Mouse (Mus musculus): ENCODE measurements at regions not wholly inside any gene's neighbourhood (a gene's known extent, or its start where the extent isn't known, plus 50 kb on each side); places are given as distances from the start of the nearest gene placed in this dataset.
"Not testable (repeated sequence)": the region's sequence is repeated elsewhere in the genome, so short reads cannot be mapped to it uniquely, and the experiment has no call there.

GRCm38 (mm10) chr4:8084954-8085639 lies 153.7 kb downstream of the Car8 start:
- in situ Hi-C loops (cut with MboI; ENCODE audit: low sequenced_read_pairs), result no loop called here

GRCm38 (mm10) chr4:8079349-8079748 lies 159.5 kb downstream of the Car8 start:
- in situ Hi-C loops (cut with MboI; ENCODE audit: low sequenced_read_pairs), result no loop called here

- in situ Hi-C loops (cut with MboI; ENCODE audit: low sequenced_read_pairs), result no loop called here
Measured at GRCm38 (mm10) chr4:8072989-8073573, 165.8 kb downstream of the Car8 start.

DNA sequence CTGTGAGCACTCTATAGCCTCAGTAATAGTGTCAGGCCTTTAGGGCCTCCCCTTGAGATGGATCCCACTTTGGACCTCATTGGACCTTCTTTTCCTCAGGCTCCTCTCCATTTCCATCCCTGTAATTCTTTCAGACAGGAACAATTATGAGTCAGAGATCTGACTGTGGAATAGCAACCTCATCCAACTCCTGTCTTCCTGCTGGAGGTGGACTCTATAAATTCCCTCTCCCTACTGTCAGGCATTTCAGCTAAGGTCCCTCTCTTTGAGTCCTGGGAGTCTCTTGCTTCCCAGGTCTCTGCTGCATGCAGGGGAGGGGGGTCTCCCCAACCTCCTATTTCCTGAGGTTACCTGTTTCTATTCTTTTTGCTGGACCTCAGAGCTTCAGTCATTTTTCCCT lies 168.1 kb downstream of the Car8 start:
- in situ Hi-C loops (cut with MboI; ENCODE audit: low sequenced_read_pairs), result not testable (repeated sequence)

DNA sequence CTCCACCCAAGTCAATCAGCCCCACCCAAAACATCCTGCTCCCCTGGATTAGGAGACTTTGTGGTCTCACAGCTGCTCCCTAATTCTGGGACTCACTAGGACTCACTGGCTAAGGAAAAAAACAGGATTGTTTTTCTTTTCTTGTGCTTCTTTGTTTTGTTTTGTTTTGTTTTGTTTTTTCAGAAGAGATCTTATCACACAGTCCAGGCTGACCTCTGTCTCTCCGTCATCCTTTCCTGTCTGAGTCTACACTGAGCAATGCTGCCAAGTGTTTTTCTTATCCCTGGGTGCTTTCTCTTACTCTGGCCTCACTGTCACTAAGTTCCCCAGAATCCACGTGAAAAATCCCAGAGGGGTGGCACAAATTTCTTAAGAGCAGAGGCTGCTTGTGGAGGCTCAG lies 170.8 kb downstream of the Car8 start:
- in situ Hi-C loops (cut with MboI; ENCODE audit: low sequenced_read_pairs), result no loop called here

DNA sequence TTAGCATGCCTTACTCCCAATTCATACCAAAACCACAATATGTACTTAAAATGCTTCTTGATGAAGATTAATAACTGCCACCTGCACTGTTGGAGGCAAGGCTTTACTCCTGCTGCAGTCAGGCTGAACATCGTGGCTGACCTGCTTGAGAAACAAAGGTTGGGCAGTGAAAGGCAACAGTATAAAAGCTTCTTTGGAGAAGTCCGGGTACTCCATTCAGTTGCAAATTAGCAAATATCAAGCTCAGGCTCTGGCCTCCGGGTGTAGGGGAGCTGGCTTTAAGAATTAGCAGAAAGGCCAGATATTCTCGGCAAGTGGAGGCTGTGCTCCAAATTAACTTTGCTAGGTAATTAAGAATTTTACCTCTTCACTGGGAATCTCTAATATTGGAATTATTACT lies 197.1 kb downstream of the Car8 start:
- in situ Hi-C loops (cut with MboI; ENCODE audit: low sequenced_read_pairs), result no loop called here

DNA sequence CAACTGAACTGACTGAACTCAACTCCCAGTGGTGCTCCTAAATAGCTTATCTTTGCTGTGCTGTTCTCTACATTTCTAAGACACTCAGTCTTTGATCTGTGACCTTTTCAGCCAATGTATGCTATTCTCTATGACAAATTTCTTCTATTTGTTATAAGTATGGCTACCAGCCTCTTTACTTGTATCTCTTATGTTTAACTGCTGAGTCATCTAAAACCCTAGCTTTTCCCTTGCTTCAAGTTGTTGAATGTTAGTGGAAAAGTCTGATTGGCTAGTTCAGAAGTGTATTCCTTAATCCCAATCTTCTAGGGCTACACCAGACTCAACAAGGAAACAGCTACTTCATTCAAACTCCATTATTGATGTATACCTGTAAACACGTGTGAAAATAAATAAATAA lies 201.0 kb downstream of the Car8 start:
- in situ Hi-C loops (cut with MboI; ENCODE audit: low sequenced_read_pairs), result no loop called here

DNA sequence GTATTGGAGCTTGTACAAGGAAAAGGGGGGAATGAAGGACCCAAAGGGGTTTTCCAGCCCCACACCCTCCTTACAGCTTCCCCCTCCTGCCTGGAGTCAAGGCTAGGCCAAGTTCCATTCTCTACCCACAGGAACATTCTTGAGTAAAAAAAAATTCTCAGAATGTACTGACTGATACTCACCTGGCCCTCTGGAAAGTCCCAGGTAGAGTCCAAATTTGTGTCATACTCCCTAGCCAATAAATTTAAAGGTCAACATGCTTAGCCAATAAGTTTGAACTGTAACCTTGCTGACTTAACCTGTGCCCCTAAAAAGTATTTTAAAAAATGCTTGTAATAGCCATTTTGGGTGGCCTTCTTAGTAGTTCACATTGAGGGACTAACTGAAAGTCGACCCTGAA lies 205.4 kb downstream of the Car8 start:
- in situ Hi-C loops (cut with MboI; ENCODE audit: low sequenced_read_pairs), result not testable (repeated sequence)

GRCm38 (mm10) chr4:8005155-8005554 lies 233.7 kb downstream of the Car8 start:
- in situ Hi-C loops (cut with MboI; ENCODE audit: low sequenced_read_pairs), result no loop called here

DNA sequence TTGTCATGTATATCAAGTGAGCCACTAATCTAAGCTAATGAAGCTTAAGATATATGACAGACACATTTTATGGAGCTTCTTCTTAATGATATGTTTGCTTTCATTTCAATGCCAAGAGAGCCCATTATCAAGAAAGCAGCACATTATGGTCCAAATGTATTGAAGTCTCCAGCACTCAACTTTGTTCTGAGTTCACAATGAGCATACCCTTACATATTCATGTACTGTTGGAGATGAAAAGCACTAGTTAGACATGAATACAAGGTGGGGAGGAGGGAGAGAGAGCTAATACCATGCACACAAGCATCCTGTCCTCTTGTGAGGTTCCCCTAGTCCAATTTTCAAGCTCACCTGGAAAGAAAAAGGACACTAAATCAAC lies 241.3 kb downstream of the Car8 start:
- in situ Hi-C loops (cut with MboI; ENCODE audit: low sequenced_read_pairs), result no loop called here

DNA sequence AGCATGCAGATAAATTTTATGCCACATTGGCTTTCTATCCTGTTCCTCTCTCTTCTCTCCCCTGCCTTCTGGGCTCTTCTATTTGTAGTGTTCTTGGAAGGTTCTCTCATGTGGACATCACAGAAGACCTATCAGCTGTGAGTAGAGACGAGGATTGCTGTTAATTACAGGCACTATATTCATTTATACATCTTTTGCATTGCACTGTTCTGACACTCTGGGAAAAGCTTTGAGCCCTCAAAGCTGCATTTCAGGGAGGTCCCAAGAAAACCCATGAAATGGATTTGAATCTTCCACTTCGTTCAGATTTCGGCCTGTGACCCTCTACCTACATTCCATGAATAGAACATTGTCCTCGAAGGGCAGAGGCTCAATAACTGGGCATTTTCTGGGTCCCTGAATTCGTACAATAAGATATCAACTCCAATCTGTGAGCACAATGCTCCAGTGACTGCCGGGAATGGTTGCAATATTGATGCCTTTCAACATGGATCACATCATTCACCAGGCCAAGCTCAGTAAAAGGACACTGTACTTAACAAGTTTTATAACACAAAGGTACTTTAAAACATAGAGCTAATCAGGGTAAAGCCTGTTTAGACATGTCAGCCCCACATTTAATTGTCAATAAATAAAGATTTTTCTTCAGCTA lies 241.8 kb downstream of the Car8 start:
- in situ Hi-C loops (cut with MboI; ENCODE audit: low sequenced_read_pairs), result no loop called here

DNA sequence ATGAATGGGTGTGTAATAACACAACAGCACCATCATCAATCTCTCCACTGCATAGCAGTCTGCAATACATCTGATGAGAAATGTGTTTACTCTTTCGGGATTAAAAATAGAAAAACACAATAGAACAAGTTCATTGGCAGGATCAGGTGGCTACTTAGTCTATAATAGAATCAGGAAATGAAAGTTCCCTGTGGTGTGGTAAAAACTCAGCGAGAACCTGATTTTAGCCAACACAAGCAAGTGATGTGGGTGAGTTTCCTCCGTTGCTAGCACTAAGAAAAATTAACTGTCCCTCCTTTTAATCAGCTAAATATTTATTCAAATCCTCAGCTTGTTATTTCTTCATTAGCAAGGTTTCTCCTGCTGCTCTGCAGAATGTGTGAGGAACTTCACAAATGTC lies 245.9 kb downstream of the Car8 start:
- in situ Hi-C loops (cut with MboI; ENCODE audit: low sequenced_read_pairs), result no loop called here

- in situ Hi-C loops (cut with MboI; ENCODE audit: low sequenced_read_pairs), result no loop called here
Measured at GRCm38 (mm10) chr4:7987781-7988180, 251.1 kb downstream of the Car8 start.

- in situ Hi-C loops (cut with MboI; ENCODE audit: low sequenced_read_pairs), result no loop called here
Measured at GRCm38 (mm10) chr4:7987346-7987745, 251.5 kb downstream of the Car8 start.

- in situ Hi-C loops (cut with MboI; ENCODE audit: low sequenced_read_pairs), result no loop called here
Measured at GRCm38 (mm10) chr4:7984814-7985213, 254.0 kb downstream of the Car8 start.

DNA sequence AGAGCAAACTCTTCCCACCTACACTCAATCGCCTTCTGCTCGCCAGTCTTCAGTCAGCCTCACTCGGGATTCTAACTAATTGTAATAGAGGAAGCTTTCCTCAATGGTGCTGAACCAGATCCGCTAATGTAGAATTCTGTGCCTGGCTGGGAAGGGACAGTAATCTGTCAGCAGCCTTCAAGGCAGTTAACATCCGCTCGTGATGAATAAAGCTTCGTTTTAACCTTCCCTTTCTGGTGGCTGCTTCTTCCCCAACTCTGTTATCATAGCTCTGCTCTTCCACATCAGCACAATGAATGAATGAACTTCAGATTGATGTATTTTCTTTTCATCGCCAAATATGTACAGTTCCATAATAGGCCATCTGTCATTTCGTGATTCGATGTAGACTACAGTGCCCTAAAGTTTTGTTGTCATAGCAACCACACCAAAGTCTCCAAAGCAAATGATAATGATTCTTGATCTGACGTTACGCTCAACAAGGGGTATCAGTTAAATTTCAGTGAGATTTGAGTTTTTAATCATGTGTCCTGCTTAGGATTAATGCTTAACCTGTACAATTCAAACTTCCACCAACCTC lies 259.0 kb downstream of the Car8 start:
- in situ Hi-C loops (cut with MboI; ENCODE audit: low sequenced_read_pairs), result no loop called here

GRCm38 (mm10) chr4:7977661-7978444 lies 261.0 kb downstream of the Car8 start:
- in situ Hi-C loops (cut with MboI; ENCODE audit: low sequenced_read_pairs), result no loop called here

DNA sequence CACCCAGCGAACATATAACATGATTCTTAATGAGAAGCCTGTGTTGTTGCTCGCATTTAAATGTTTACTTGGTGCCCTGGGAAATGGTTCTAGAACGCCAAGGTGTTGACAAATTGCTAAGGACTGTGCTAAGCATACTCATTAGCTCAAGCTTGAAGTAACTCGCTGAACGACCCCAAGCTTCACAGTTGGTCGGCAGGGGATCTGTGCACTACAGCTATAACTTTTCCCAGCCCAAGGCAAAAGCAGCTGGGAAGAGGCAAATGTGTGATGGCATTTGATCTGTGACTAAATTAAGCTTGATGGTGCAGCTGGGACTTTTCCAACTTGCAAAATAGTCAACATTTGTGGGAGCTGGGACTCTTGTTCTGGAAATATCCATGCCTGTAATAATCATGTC lies 268.6 kb downstream of the Car8 start:
- in situ Hi-C loops (cut with MboI; ENCODE audit: low sequenced_read_pairs), result no loop called here

- in situ Hi-C loops (cut with MboI; ENCODE audit: low sequenced_read_pairs), result no loop called here
Measured at GRCm38 (mm10) chr4:7965663-7966062, 273.2 kb downstream of the Car8 start.

GRCm38 (mm10) chr4:7961521-7962172 lies 277.2 kb downstream of the Car8 start:
- in situ Hi-C loops (cut with MboI; ENCODE audit: low sequenced_read_pairs), result no loop called here

- in situ Hi-C loops (cut with MboI; ENCODE audit: low sequenced_read_pairs), result no loop called here
Measured at GRCm38 (mm10) chr4:7960335-7960734, 278.5 kb downstream of the Car8 start.
